Mouse (Mus musculus): ENCODE results near the gene Srgap2. TPM values are rescaled to one million over a fixed set of nuclear protein-coding genes. Genes with fewer than 3 reads are reported as not detected.

Srgap2 gene
- polyA plus RNA-seq, 1 experiment from 2014 or later = 20.8 TPM

GRCm38 (mm10) chr1:131378081-131378913 is 148.9 kb downstream of the Srgap2 start:
- Histone ChIP-seq H3K27me3 (ENCODE audit: control insufficient read depth, insufficient read depth, low read length) (no peaks in the 10 kb centered on the region), H3K9ac (ENCODE audit: low read depth, low read length) (no peak overlapping the region), H3K9me3 (ENCODE audit: control insufficient read depth, low read length) (0 out of 2 replicates have a peak, but pooled peaks cover 3% of the 10 kb centered on the region), H3K27ac (ENCODE audit: low read depth, low read length) (peak overlapping the region; percentile 52; the same call in 1 of the 2 replicates), H3K4me1 (ENCODE audit: control insufficient read depth, insufficient read depth, low read length) (peaks cover 15% of the 10 kb centered on the region), H3K4me2 (replicated peaks; ENCODE audit: low read depth, low read length) (no peak overlapping the region), H3K4me3 (ENCODE audit: low read length) (no peak overlapping the region), H3K36me3 (ENCODE audit: control insufficient read depth, insufficient read depth, low read length) (no peaks in the 10 kb centered on the region)
- WGBS = 29% methylated on average over 7 of the region's 7 CpGs
- ATAC-seq (ENCODE audit: low FRiP score, low TSS enrichment) = peak; percentile 43; the same call in 1 of the 2 replicates

DNA sequence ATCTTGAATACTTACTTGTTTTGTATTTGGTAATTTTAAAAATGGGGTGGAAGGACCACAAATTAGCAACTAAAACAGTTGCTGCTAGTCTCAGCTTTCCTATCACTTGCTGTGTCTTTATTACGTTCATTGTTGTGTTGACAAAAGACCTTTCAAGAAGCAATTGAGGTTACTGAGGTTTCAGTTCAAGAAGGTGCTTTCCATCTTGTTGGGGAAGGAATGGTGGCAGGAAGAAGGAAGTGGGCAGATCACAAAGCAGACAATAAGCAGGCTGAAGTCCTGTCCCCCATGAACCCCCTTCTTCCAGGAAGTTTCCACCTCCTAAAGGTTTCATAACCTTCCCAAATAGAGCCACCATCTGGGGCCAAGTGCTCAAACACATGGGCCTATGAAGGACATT is 161.3 kb downstream of the Srgap2 start:
- no peaks in the 10 kb centered on the region for H3K4me1 ChIP-seq (ENCODE audit: control insufficient read depth, insufficient read depth, low read length)
- H3K4me2 ChIP-seq (replicated peaks; ENCODE audit: low read depth, low read length) = no peak overlapping the region
- WGBS = 72% methylated on average over 1 of the region's 1 CpGs
- no peak overlapping the region for H3K4me3 ChIP-seq (ENCODE audit: low read length)
- ATAC-seq (ENCODE audit: low FRiP score, low TSS enrichment) = no peak
- H3K36me3 ChIP-seq (ENCODE audit: control insufficient read depth, insufficient read depth, low read length) = no peaks in the 10 kb centered on the region
- H3K27ac ChIP-seq (ENCODE audit: low read depth, low read length) = no peak overlapping the region
- H3K27me3 ChIP-seq (ENCODE audit: control insufficient read depth, insufficient read depth, low read length) = no peaks in the 10 kb centered on the region
- no peaks in the 10 kb centered on the region for H3K9me3 ChIP-seq (ENCODE audit: control insufficient read depth, low read length)
- no peak overlapping the region for H3K9ac ChIP-seq (ENCODE audit: low read depth, low read length)

GRCm38 (mm10) chr1:131364432-131364831 is 162.7 kb downstream of the Srgap2 start:
- Histone ChIP-seq H3K4me3 (ENCODE audit: low read length) (no peak overlapping the region), H3K4me2 (replicated peaks; ENCODE audit: low read depth, low read length) (no peak overlapping the region), H3K4me1 (ENCODE audit: control insufficient read depth, insufficient read depth, low read length) (no peaks in the 10 kb centered on the region), H3K27me3 (ENCODE audit: control insufficient read depth, insufficient read depth, low read length) (no peaks in the 10 kb centered on the region), H3K9me3 (ENCODE audit: control insufficient read depth, low read length) (no peaks in the 10 kb centered on the region), H3K9ac (ENCODE audit: low read depth, low read length) (no peak overlapping the region), H3K36me3 (ENCODE audit: control insufficient read depth, insufficient read depth, low read length) (no peaks in the 10 kb centered on the region; the same call in 1 of the 2 replicates), H3K27ac (ENCODE audit: low read depth, low read length) (no peak overlapping the region)
- ATAC-seq (ENCODE audit: low FRiP score, low TSS enrichment) = no peak
- WGBS = 91% methylated on average over 3 of the region's 3 CpGs

- H3K27ac ChIP-seq (ENCODE audit: low read depth, low read length) = no peak overlapping the region
- H3K4me1 ChIP-seq (ENCODE audit: control insufficient read depth, insufficient read depth, low read length) = no peaks in the 10 kb centered on the region
- no peaks in the 10 kb centered on the region; the same call in 1 of the 2 replicates for H3K36me3 ChIP-seq (ENCODE audit: control insufficient read depth, insufficient read depth, low read length)
- no peak overlapping the region for H3K9ac ChIP-seq (ENCODE audit: low read depth, low read length)
- 86% methylated on average over 3 of the region's 3 CpGs for WGBS
- no peaks in the 10 kb centered on the region for H3K27me3 ChIP-seq (ENCODE audit: control insufficient read depth, insufficient read depth, low read length)
- no peak for ATAC-seq (ENCODE audit: low FRiP score, low TSS enrichment)
- no peak overlapping the region for H3K4me3 ChIP-seq (ENCODE audit: low read length)
- H3K4me2 ChIP-seq (replicated peaks; ENCODE audit: low read depth, low read length) = no peak overlapping the region
- no peaks in the 10 kb centered on the region for H3K9me3 ChIP-seq (ENCODE audit: control insufficient read depth, low read length)
Observed at GRCm38 (mm10) chr1:131363887-131364286, 163.3 kb downstream of the Srgap2 start.

- 97% methylated on average over 2 of the region's 2 CpGs for WGBS
- H3K27me3 ChIP-seq (ENCODE audit: control insufficient read depth, insufficient read depth, low read length) = no peaks in the 10 kb centered on the region
- no peak for ATAC-seq (ENCODE audit: low FRiP score, low TSS enrichment)
- no peak overlapping the region for H3K4me3 ChIP-seq (ENCODE audit: low read length)
- no peak overlapping the region for H3K9ac ChIP-seq (ENCODE audit: low read depth, low read length)
- H3K4me1 ChIP-seq (ENCODE audit: control insufficient read depth, insufficient read depth, low read length) = no peaks in the 10 kb centered on the region
- no peak overlapping the region for H3K27ac ChIP-seq (ENCODE audit: low read depth, low read length)
- H3K36me3 ChIP-seq (ENCODE audit: control insufficient read depth, insufficient read depth, low read length) = no peaks in the 10 kb centered on the region; the same call in 1 of the 2 replicates
- H3K4me2 ChIP-seq (replicated peaks; ENCODE audit: low read depth, low read length) = no peak overlapping the region
- H3K9me3 ChIP-seq (ENCODE audit: control insufficient read depth, low read length) = no peaks in the 10 kb centered on the region
Observed at GRCm38 (mm10) chr1:131362089-131362488, 165.1 kb downstream of the Srgap2 start.

- Histone ChIP-seq H3K4me1 (ENCODE audit: control insufficient read depth, insufficient read depth, low read length) (no peaks in the 10 kb centered on the region), H3K36me3 (ENCODE audit: control insufficient read depth, insufficient read depth, low read length) (peaks cover 2% of the 10 kb centered on the region), H3K4me2 (replicated peaks; ENCODE audit: low read depth, low read length) (no peak overlapping the region), H3K27ac (ENCODE audit: low read depth, low read length) (no peak overlapping the region), H3K27me3 (ENCODE audit: control insufficient read depth, insufficient read depth, low read length) (no peaks in the 10 kb centered on the region), H3K9ac (ENCODE audit: low read depth, low read length) (no peak overlapping the region), H3K4me3 (ENCODE audit: low read length) (no peak overlapping the region), H3K9me3 (ENCODE audit: control insufficient read depth, low read length) (no peaks in the 10 kb centered on the region)
- 89% methylated on average over 3 of the region's 3 CpGs for WGBS
- no peak for ATAC-seq (ENCODE audit: low FRiP score, low TSS enrichment)
Observed at GRCm38 (mm10) chr1:131360800-131361199, 166.4 kb downstream of the Srgap2 start.

DNA sequence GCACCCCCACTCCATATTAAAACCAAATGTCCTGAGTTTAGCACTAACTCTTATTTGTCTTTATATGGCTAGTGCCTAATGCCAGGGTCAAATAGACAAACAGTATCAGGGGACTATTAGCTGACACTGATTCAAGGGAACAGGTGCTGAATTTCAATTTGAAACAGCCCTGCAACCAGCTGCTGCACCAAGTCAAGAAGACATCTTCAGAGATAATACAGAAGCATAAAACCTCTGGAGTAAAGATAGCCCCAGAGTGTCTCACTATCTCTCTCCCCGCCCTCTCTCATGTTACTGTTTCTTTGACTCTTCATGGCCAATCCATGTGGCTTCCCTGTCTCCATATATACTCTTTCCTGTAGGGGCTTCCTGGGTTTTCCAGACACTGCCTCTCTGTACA is 167.5 kb downstream of the Srgap2 start:
- Histone ChIP-seq H3K9me3 (ENCODE audit: control insufficient read depth, low read length) (no peaks in the 10 kb centered on the region), H3K9ac (ENCODE audit: low read depth, low read length) (no peak overlapping the region), H3K4me3 (ENCODE audit: low read length) (no peak overlapping the region), H3K36me3 (ENCODE audit: control insufficient read depth, insufficient read depth, low read length) (peaks cover 13% of the 10 kb centered on the region), H3K4me2 (replicated peaks; ENCODE audit: low read depth, low read length) (no peak overlapping the region), H3K27me3 (ENCODE audit: control insufficient read depth, insufficient read depth, low read length) (no peaks in the 10 kb centered on the region), H3K4me1 (ENCODE audit: control insufficient read depth, insufficient read depth, low read length) (no peaks in the 10 kb centered on the region), H3K27ac (ENCODE audit: low read depth, low read length) (no peak overlapping the region)
- WGBS = 84% methylated on average over 1 of the region's 1 CpGs
- no peak for ATAC-seq (ENCODE audit: low FRiP score, low TSS enrichment)

GRCm38 (mm10) chr1:131357213-131357612 is 169.9 kb downstream of the Srgap2 start:
- no peaks in the 10 kb centered on the region for H3K9me3 ChIP-seq (ENCODE audit: control insufficient read depth, low read length)
- H3K4me2 ChIP-seq (replicated peaks; ENCODE audit: low read depth, low read length) = no peak overlapping the region
- peaks cover 20% of the 10 kb centered on the region for H3K36me3 ChIP-seq (ENCODE audit: control insufficient read depth, insufficient read depth, low read length)
- H3K27me3 ChIP-seq (ENCODE audit: control insufficient read depth, insufficient read depth, low read length) = no peaks in the 10 kb centered on the region
- no peak overlapping the region for H3K4me3 ChIP-seq (ENCODE audit: low read length)
- no peaks in the 10 kb centered on the region for H3K4me1 ChIP-seq (ENCODE audit: control insufficient read depth, insufficient read depth, low read length)
- no peak overlapping the region for H3K9ac ChIP-seq (ENCODE audit: low read depth, low read length)
- ATAC-seq (ENCODE audit: low FRiP score, low TSS enrichment) = no peak
- WGBS = 75% methylated on average over 1 of the region's 1 CpGs
- H3K27ac ChIP-seq (ENCODE audit: low read depth, low read length) = no peak overlapping the region

DNA sequence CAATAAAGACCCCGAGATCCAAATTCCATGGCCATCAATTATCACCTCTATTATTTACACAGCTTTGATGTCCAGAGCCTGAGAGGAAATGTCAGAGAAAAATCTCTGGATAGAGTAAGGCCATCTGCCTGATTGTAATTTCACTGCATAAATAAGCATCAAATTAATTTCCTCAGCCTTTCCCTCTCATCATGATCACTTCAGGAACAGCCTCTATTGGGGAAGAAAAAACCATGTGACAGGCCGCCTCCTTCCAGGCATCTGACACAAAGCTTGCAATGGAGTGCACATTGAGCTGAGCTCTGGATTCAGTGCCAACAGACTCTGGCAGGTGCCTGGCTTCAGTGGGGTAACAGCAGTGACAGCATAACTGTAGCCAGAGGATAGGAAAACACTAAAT is 175.7 kb downstream of the Srgap2 start:
- H3K27me3 ChIP-seq (ENCODE audit: control insufficient read depth, insufficient read depth, low read length) = no peaks in the 10 kb centered on the region
- no peaks in the 10 kb centered on the region for H3K9me3 ChIP-seq (ENCODE audit: control insufficient read depth, low read length)
- H3K4me1 ChIP-seq (ENCODE audit: control insufficient read depth, insufficient read depth, low read length) = no peaks in the 10 kb centered on the region
- no peak overlapping the region for H3K4me3 ChIP-seq (ENCODE audit: low read length)
- 59% methylated on average over 2 of the region's 2 CpGs for WGBS
- no peak overlapping the region for H3K27ac ChIP-seq (ENCODE audit: low read depth, low read length)
- H3K36me3 ChIP-seq (ENCODE audit: control insufficient read depth, insufficient read depth, low read length) = peaks cover 29% of the 10 kb centered on the region
- ATAC-seq (ENCODE audit: low FRiP score, low TSS enrichment) = no peak
- H3K9ac ChIP-seq (ENCODE audit: low read depth, low read length) = no peak overlapping the region
- no peak overlapping the region for H3K4me2 ChIP-seq (replicated peaks; ENCODE audit: low read depth, low read length)
